Mouse (Mus musculus) limb, embryonic 12.5 days (tissue): ENCODE data around the gene Klhl36. TPM values are rescaled to one million over a fixed set of nuclear protein-coding genes. Genes with fewer than 3 reads are reported as not detected.
"Not testable (repeated sequence)": the region's sequence is repeated elsewhere in the genome, so short reads cannot be mapped to it uniquely, and the experiment has no call there.

ENCODE experiments used
- ATAC-seq: fragments of 200-750 bp; cut with Nextera tagmentation; 2 replicates; pipeline ENCODE4 v1.8.0; 2017; ENCODE audit warnings: low read depth, moderate TSS enrichment; ENCODE audit not compliant: insufficient number of reproducible peaks, insufficient read depth, low FRiP score, low TSS enrichment
- H3K27ac ChIP-seq: fragments of 300-500 bp; sonication (generic); 2 replicates; pipeline ENCODE4 v1.5.1; 2016; ENCODE audit warnings: mild to moderate bottlenecking, moderate library complexity
- H3K27me3 ChIP-seq: fragments of 300-500 bp; sonication (generic); 2 replicates; pipeline ENCODE4 v1.6.1; 2016; ENCODE audit warnings: mild to moderate bottlenecking, moderate library complexity
- H3K36me3 ChIP-seq: fragments of 300-500 bp; sonication (generic); 2 replicates; pipeline ENCODE4 v1.6.1; 2016; ENCODE audit warnings: mild to moderate bottlenecking, moderate library complexity
- H3K4me1 ChIP-seq: fragments of 300-500 bp; sonication (generic); replicated peaks from 2 replicates; pipeline ENCODE4 v1.6.1; 2016
- H3K4me2 ChIP-seq: fragments of 300-500 bp; sonication (generic); 2 replicates; pipeline ENCODE4 v1.6.1; 2016; ENCODE audit warnings: mild to moderate bottlenecking, moderate library complexity
- H3K4me3 ChIP-seq: fragments of 300-500 bp; sonication (generic); replicated peaks from 2 replicates; pipeline ENCODE4 v1.5.1; 2016; ENCODE audit warnings: mild to moderate bottlenecking
- H3K9ac ChIP-seq: fragments of 300-500 bp; sonication (generic); replicated peaks from 2 replicates; pipeline ENCODE4 v1.6.1; 2016; ENCODE audit warnings: mild to moderate bottlenecking, moderate library complexity
- H3K9me3 ChIP-seq: fragments of 300-500 bp; sonication (generic); 2 replicates; pipeline ENCODE4 v1.6.1; 2016; ENCODE audit warnings: mild to moderate bottlenecking, moderate library complexity
- WGBS: fragments of 180-500 bp; shearing (Covaris S2); methylation state at CpG from one replicate; pipeline ENCODE4 v1.1.7; 2016; 5-methylcytosine and 5-hydroxymethylcytosine counted together
- polyA plus RNA-seq: library from polyadenylated mRNA; unstranded; fragments of >200 nt; fragmentation: Nextera tagmentation; extraction: Ambion mirVana; gene quantifications from 2 replicates; pipeline ENCODE4 v1.2.1, GENCODE M21; 2016

The Klhl36 gene
- polyA plus RNA-seq, 1 experiment from 2014 or later, result 8.4 TPM

- ATAC-seq, result no peak
- no peak overlapping the region for H3K27ac ChIP-seq
- H3K36me3 ChIP-seq, result 0 out of 2 replicates have a peak, but pooled peaks cover 5% of the 10 kb centered on the region
- no peaks in the 10 kb centered on the region for H3K27me3 ChIP-seq
- H3K9ac ChIP-seq, result no peak overlapping the region
- 85% methylated on average over 4 of the region's 4 CpGs for WGBS
- H3K9me3 ChIP-seq, result no peaks in the 10 kb centered on the region
- H3K4me1 ChIP-seq, result peaks cover 51% of the 10 kb centered on the region
- no peak overlapping the region for H3K4me3 ChIP-seq
- H3K4me2 ChIP-seq, result no peak overlapping the region
Observed at GRCm38 (mm10) chr8:119836831-119837230, 25.2 kb upstream of the Klhl36 start.

GRCm38 (mm10) chr8:119837553-119838071 is 24.5 kb upstream of the Klhl36 start:
- H3K27ac ChIP-seq, result peak overlapping the region; percentile 45
- H3K4me2 ChIP-seq, result peak overlapping the region; percentile 74
- H3K27me3 ChIP-seq, result no peaks in the 10 kb centered on the region
- 0 out of 2 replicates have a peak, but pooled peaks cover 5% of the 10 kb centered on the region for H3K36me3 ChIP-seq
- no peaks in the 10 kb centered on the region for H3K9me3 ChIP-seq
- 44% methylated on average over 10 of the region's 10 CpGs for WGBS
- H3K9ac ChIP-seq, result peak overlapping the region; percentile 44; the same call in 1 of the 2 replicates
- no peak overlapping the region for H3K4me3 ChIP-seq
- ATAC-seq, result no peak
- peaks cover 43% of the 10 kb centered on the region for H3K4me1 ChIP-seq

GRCm38 (mm10) chr8:119838100-119838982 is 23.7 kb upstream of the Klhl36 start:
- Histone ChIP-seq H3K4me1 (peaks cover 36% of the 10 kb centered on the region), H3K27ac (peak overlapping the region; percentile 45), H3K9ac (peak overlapping the region; percentile 44; the same call in 1 of the 2 replicates)

GRCm38 (mm10) chr8:119838983-119839340 is 23.1 kb upstream of the Klhl36 start:
- Histone ChIP-seq H3K36me3 (0 out of 2 replicates have a peak, but pooled peaks cover 5% of the 10 kb centered on the region), H3K27ac (no peak overlapping the region), H3K4me2 (peak overlapping the region; percentile 74), H3K4me3 (peak overlapping the region; percentile 63), H3K4me1 (peaks cover 32% of the 10 kb centered on the region), H3K27me3 (no peaks in the 10 kb centered on the region), H3K9ac (peak overlapping the region; percentile 77; the same call in 1 of the 2 replicates), H3K9me3 (no peaks in the 10 kb centered on the region)
- ATAC-seq, result no peak
- WGBS, result 84% methylated on average over 4 of the region's 4 CpGs

More at GRCm38 (mm10) chr8:119838100-119838982, 23.7 kb upstream of the Klhl36 start:
- 74% methylated on average over 19 of the region's 19 CpGs for WGBS
- ATAC-seq, result no peak
- 0 out of 2 replicates have a peak, but pooled peaks cover 5% of the 10 kb centered on the region for H3K36me3 ChIP-seq
- H3K27me3 ChIP-seq, result no peaks in the 10 kb centered on the region
- H3K9me3 ChIP-seq, result no peaks in the 10 kb centered on the region
- H3K4me3 ChIP-seq, result peak overlapping the region; percentile 63
- H3K4me2 ChIP-seq, result peak overlapping the region; percentile 74

- peaks cover 32% of the 10 kb centered on the region for H3K4me1 ChIP-seq
- H3K27ac ChIP-seq, result no peak overlapping the region
Observed at GRCm38 (mm10) chr8:119839419-119840021, 22.5 kb upstream of the Klhl36 start.

GRCm38 (mm10) chr8:119840275-119840808 is 21.7 kb upstream of the Klhl36 start, which contains the start of gene Cotl1:
Cotl1 (minus strand) TSS chr8:119840544.
- ATAC-seq, result peak; percentile 88
- Histone ChIP-seq H3K4me2 (peak within 1 kb of the TSS; percentile 74), H3K4me1 (peaks cover 32% of the 10 kb centered on the region), H3K27ac (peak within 1 kb of the TSS; percentile 75), H3K27me3 (peaks cover 9% of the 10 kb centered on the region), H3K9ac (peak within 1 kb of the TSS; percentile 77), H3K4me3 (peak within 1 kb of the TSS; percentile 63), H3K36me3 (0 out of 2 replicates have a peak, but pooled peaks cover 2% of the 10 kb centered on the region), H3K9me3 (no peaks in the 10 kb centered on the region)
- WGBS, result under 1% methylated on average over 56 of the region's 57 CpGs

More at GRCm38 (mm10) chr8:119839419-119840021, 22.5 kb upstream of the Klhl36 start:
- 0 out of 2 replicates have a peak, but pooled peaks cover 5% of the 10 kb centered on the region for H3K36me3 ChIP-seq
- no peak for ATAC-seq
- no peaks in the 10 kb centered on the region for H3K9me3 ChIP-seq
- peak overlapping the region; percentile 63 for H3K4me3 ChIP-seq
- H3K27me3 ChIP-seq, result peaks cover 3% of the 10 kb centered on the region; the same call in 1 of the 2 replicates
- 23% methylated on average over 14 of the region's 14 CpGs for WGBS
- H3K9ac ChIP-seq, result peak overlapping the region; percentile 77
- peak overlapping the region; percentile 74 for H3K4me2 ChIP-seq

- 15% methylated on average over 8 of the region's 8 CpGs for WGBS
- Histone ChIP-seq H3K9ac (peak overlapping the region; percentile 77), H3K4me1 (peaks cover 32% of the 10 kb centered on the region), H3K36me3 (no peaks in the 10 kb centered on the region), H3K4me2 (peak overlapping the region; percentile 74), H3K27ac (peak overlapping the region; percentile 75), H3K9me3 (no peaks in the 10 kb centered on the region), H3K27me3 (peaks cover 10% of the 10 kb centered on the region), H3K4me3 (peak overlapping the region; percentile 63)
- ATAC-seq, result no peak
Observed at GRCm38 (mm10) chr8:119840905-119841411, 21.1 kb upstream of the Klhl36 start.

- WGBS, result 4% methylated on average over 4 of the region's 4 CpGs
- peaks cover 14% of the 10 kb centered on the region for H3K27me3 ChIP-seq
- H3K9me3 ChIP-seq, result no peaks in the 10 kb centered on the region
- no peak overlapping the region for H3K27ac ChIP-seq
- ATAC-seq, result no peak
- H3K9ac ChIP-seq, result no peak overlapping the region
- no peak overlapping the region for H3K4me2 ChIP-seq
- no peaks in the 10 kb centered on the region for H3K36me3 ChIP-seq
- H3K4me3 ChIP-seq, result no peak overlapping the region
- peaks cover 20% of the 10 kb centered on the region for H3K4me1 ChIP-seq
Observed at GRCm38 (mm10) chr8:119843444-119843843, 18.6 kb upstream of the Klhl36 start.

GRCm38 (mm10) chr8:119844577-119844976 is 17.5 kb upstream of the Klhl36 start:
- H3K4me3 ChIP-seq, result no peak overlapping the region
- 45% methylated on average over 8 of the region's 8 CpGs for WGBS

GRCm38 (mm10) chr8:119845741-119846140 is 16.3 kb upstream of the Klhl36 start:
- not testable (repeated sequence) for H3K4me3 ChIP-seq, H3K9ac ChIP-seq, H3K9me3 ChIP-seq, H3K4me2 ChIP-seq, H3K4me1 ChIP-seq, ATAC-seq, H3K36me3 ChIP-seq, H3K27ac ChIP-seq
- 80% methylated on average over 7 of the region's 7 CpGs for WGBS
- H3K27me3 ChIP-seq, result peaks cover 14% of the 10 kb centered on the region

More at GRCm38 (mm10) chr8:119844577-119844976, 17.5 kb upstream of the Klhl36 start:
- H3K4me1 ChIP-seq, result peaks cover 8% of the 10 kb centered on the region
- H3K27me3 ChIP-seq, result peaks cover 14% of the 10 kb centered on the region
- no peak overlapping the region for H3K9ac ChIP-seq
- H3K4me2 ChIP-seq, result no peak overlapping the region
- peaks cover 5% of the 10 kb centered on the region for H3K9me3 ChIP-seq
- H3K27ac ChIP-seq, result no peak overlapping the region
- no peaks in the 10 kb centered on the region for H3K36me3 ChIP-seq
- no peak for ATAC-seq
